Mouse (Mus musculus) 3134 (cell line): ENCODE results near the gene Glb1l.

ENCODE experiments used
- DNase-seq: peaks from one replicate; pipeline ENCODE4 v3.0.0-alpha.2; 2011; ENCODE audit warnings: low spot score; ENCODE audit not compliant: insufficient read length; ENCODE audit errors: extremely low read depth

The Glb1l gene

GRCm38 (mm10) chr1:75208967-75209678, 1.5 kb downstream of the Glb1l start:
- no peak for DNase-seq

GRCm38 (mm10) chr1:75201236-75201635, 9.4 kb downstream of the Glb1l start:
- DNase-seq = no peak

DNA sequence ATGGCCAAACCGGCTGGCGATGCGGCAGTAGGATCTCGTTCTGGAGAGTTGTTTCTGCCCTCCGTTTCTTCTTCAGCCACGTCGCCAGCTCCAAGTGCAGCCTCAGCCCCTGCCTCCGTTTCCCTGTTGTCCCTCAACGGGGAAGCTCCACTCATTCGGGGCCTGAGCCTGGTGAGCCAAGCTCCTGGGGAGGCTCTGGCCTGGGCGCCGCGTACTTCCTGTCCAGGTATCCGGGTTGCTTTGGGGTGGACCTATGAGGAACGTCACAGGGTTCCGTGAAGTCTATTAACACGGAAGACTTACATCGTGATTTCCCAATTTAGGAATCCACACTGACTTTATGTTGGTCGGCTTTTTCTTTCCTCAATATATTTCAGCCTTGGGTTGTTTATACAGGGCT, 18.2 kb downstream of the Glb1l start:
- no peak for DNase-seq

GRCm38 (mm10) chr1:75191622-75192402, 18.8 kb downstream of the Glb1l start, which contains the start of the genes Ankzf1 and Atg9a:
Gene Ankzf1 (plus strand): TSS chr1:75192151.
Gene Atg9a (minus strand): TSS chr1:75192196.
- DNase-seq = peak; percentile 97

DNA sequence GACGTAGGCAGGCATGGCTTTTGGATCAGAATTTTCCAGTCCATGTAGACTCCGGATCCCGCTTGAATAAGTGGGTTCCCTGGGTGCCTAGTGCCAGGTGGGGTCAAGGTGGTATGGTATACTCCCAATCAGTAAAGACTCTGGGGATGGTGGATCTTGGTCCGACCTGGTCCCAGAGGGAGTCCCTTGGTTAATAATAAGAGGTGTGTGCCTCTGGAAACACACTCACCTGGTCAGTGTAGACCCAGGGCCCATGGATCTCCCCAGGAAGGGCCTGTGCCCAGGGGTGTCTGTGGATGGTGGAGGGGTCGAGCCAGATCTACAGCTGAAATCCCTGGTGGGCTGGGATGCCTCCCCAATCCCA, 19.4 kb downstream of the Glb1l start:
- no peak for DNase-seq

DNA sequence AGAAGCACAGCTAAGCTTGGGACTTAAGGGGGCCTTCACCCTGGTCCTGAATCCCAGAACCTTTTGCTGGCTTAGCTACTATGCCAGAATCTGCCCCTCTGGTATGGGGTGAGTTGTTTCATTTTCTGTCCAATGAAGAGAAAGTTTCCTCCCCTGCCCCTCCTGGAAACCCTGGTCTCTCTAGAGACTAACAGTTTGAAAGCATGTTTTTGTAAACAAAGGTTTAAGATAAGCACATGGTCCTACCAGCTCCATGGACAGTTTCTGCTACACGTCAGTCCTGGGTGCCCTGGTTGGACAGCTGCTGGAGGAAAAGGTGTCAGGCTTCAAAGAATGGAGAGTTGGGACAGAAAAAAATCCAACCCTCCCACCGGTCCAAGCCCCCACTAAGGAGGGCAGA, 20.0 kb downstream of the Glb1l start:
- no peak for DNase-seq

- DNase-seq = no peak
Observed at GRCm38 (mm10) chr1:75187914-75188483, 22.6 kb downstream of the Glb1l start.

GRCm38 (mm10) chr1:75187126-75187525, 23.5 kb downstream of the Glb1l start:
- DNase-seq = no peak

DNA sequence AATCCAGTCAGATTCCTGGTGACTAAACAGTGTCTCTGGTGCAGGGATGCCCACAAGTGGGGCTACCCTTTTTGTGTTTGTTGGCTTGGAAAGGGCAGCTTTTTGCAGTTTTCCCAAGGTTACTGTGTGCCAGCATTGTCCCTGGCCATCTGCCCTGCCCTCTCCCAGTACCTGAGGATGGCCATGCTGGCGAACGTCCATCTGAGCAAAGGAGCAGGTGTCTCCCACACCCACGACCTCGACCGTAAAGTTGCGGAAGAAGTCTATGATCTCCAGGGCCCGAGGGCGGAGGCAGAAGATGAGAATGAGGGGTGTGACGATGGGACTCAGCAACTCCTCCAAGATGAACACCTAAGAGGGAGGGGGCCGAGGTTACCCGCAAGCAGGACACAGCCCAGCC, 25.1 kb downstream of the Glb1l start:
- DNase-seq = no peak

- no peak for DNase-seq
Observed at GRCm38 (mm10) chr1:75182160-75182559, 28.5 kb downstream of the Glb1l start.

DNA sequence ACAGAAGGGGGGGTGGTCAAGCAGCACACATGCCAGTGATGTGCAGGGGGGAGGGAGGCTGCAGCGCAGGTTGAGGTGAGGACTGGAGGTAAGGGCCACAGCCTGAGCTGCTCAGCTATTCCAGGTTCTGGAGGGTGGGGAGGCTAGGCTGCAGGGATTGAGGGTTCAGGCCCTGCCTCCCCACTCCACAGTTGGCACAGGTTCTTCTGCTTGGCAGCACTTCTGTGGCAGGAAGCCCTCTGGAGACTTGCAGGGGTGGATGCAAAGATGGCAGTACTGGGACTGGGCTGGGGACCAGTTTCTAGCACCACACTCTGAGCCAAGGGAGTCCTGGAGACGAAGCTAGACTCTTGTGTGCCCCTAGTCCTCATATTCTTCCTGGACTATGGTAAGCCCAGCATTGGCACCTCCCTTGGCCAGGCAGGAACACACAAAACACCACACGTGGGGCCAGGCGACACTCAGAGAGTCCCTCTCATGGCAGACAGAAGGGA, 29.2 kb downstream of the Glb1l start:
- DNase-seq = no peak

DNA sequence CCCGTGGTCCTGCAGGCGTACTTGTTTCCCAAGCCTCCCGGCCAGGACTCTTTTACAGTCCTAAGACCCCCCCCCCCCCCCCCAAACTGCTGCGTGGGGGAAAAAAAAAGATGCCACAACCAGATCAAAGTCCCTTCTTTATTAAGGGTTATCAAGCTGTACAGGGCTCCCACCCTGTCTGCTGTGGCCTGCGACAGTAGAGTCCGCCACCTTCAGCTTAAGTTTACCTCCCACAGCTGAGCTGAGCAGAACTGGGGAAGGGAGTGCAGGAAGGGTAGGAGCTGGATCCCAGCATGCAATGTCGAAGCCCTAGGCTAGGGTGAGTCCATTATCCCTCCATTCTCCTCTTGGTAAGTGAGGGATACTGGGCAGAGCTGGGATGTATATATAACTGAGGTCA, 29.9 kb downstream of the Glb1l start:
- no peak for DNase-seq

- peak; percentile 86 for DNase-seq
Observed at GRCm38 (mm10) chr1:75180105-75180590, 30.5 kb downstream of the Glb1l start, which contains the start of gene Abcb6. Gene Abcb6 (minus strand): TSS chr1:75180392.

- peak; percentile 80 for DNase-seq
Observed at GRCm38 (mm10) chr1:75179334-75180104, 31.1 kb downstream of the Glb1l start.

- DNase-seq = peak; percentile 97
Observed at GRCm38 (mm10) chr1:75168472-75169464, 41.8 kb downstream of the Glb1l start, which contains the start of gene Zfand2b. Gene Zfand2b (plus strand): TSS chr1:75168646.

DNA sequence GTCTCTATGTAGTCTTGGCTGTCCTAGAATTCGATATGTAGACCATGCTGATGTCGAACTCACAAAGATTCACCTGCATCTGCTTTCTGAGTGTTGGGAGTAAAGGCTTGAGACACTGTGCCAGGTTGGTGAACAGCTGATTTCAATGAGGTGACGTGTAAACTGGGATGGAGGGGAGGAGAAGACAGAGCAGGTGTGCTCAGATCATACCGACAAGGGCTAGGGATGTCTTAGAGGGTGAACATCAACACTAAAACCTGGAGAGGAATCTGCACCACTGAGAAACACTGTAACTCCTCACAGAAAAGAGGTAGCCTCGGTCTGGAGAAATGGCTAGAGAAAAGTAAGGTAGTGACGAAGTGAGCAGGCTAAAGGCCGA, 42.5 kb downstream of the Glb1l start:
- DNase-seq = no peak

GRCm38 (mm10) chr1:75160256-75160617, 50.4 kb downstream of the Glb1l start:
- no peak for DNase-seq

- DNase-seq = no peak
Observed at GRCm38 (mm10) chr1:75159540-75160255, 50.9 kb downstream of the Glb1l start.

DNA sequence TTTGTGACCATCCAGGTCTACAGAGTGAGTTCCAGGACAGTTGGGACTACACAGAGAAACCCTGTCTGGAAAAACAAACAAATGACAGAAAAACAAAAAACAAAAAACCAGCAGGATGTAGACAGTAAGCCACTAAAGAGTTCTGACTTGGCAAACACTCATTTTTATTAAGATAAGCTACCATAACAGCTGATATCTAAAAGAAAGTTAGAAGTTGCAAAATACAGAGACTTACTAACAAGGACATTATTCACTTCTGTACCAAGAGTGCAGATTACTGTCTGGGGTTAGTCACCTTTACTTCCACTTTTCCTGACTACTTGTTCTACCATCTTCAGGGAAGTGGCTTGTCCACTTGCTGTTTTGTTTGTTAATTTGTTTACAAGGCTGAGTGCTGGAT, 51.6 kb downstream of the Glb1l start:
- DNase-seq = no peak
